Mouse (Mus musculus): ENCODE data around the gene E130114P18Rik.

GRCm38 (mm10) chr4:97730416-97730815 lies 47.5 kb downstream of the E130114P18Rik start:
- TF ChIP-seq TAL1 (IDR thresholded peaks at IDR 0.05; ENCODE audit: low read length) = no peak
- TF ChIP-seq GATA1 (IDR thresholded peaks at IDR 0.05; ENCODE audit: low read length) = no peak

Measured in erythroblast, embryonic 14.5 days (primary cell).